Mouse (Mus musculus) heart, postnatal 10 days (tissue): ENCODE results near the gene D230025D16Rik. TPM values are rescaled to one million over a fixed set of nuclear protein-coding genes. Genes with fewer than 3 reads are reported as not detected.

Source experiments
- DNase-seq, 2 experiments: peaks; one replicate each; pipeline ENCODE4 v3.0.0; 2021
- intact Hi-C: fragments of 180-260 bp; cut with DNase I; formaldehyde crosslinking; loops from one replicate; pipeline ENCODE4 v1.15.1; 2025
- total RNA-seq, 2 experiments: library from RNA; stranded (reverse); gene quantifications; 2 replicates each; pipeline ENCODE4 v1.2.3; 2021

D230025D16Rik gene
- total RNA-seq, 2 experiments from 2014 or later: 18.2 to 19.5 TPM

DNA sequence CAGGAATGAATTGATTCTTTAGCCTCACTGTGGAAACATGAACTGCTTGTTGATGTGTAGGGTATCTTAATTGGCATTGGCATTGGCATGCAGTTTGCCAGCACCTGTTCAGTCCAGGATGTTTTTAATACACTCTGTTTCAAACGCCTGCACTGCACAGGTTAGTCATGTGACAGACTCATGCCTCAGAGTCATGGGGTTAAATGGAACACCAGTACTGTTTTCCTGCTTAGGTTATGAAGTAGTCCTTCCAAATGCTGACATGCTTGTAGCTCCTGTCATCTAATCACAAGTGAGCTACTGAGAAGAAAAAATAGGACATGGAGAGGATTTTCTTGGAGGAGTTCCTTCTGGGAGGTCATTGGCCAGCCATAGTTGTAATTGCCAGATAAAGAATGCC, 10.3 kb downstream of the D230025D16Rik start:
- no peak for DNase-seq
- intact Hi-C loops: no loop called here

DNA sequence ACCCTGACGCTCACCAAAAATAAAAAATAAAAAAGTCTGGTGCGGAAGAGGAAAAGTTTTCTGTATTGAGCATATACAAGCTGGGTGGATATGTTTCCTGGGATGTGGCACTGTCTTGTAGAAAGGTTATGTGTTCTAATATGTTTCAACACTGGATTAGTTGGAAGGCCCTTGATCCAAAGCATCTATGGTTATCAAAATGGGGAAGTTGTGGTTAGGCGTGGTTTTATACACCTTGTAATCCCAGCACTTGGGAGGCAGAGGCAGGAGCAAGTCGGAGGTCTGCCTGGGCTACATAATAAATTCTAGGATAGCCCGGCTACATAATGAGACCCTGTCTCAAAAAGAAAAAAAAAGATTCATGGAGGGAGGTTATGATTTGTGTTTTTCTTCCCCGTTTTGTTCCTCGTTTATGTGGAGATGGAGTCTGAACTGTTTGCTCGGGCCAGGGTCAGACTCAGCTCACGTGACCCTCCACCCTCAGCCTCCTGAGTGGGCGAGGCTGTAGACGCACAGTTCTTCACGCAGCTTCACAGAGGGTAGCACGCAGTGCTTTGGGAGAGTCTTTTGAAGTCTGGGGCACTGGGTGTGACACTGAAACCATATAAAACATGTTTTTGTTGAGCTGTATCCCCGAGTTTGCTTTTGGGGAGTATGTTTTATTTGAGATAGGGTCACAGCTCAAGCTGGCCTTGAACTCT, 12.6 kb downstream of the D230025D16Rik start:
- no peak for DNase-seq
- intact Hi-C loops: no loop called here

DNA sequence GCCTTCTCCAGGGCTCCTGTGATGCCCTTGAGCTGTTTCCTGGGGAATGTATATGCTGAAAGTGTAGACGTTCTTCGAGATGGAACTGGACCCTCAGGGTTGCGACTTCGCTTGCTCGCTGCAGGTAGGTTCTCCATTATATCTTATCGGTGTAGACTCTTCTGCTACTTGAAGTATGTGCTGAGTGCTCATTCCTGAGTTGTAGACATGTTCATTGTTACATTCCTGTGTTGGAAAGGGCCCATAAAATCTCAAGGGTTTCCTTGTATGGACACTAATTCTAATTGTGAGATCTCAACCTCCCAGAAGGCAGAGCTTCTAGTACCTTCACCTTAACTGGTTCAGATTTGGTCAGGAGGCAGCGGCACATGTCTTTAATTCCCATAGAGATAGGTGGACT, 16.1 kb downstream of the D230025D16Rik start:
- intact Hi-C loops: no loop called here
- DNase-seq: no peak

DNA sequence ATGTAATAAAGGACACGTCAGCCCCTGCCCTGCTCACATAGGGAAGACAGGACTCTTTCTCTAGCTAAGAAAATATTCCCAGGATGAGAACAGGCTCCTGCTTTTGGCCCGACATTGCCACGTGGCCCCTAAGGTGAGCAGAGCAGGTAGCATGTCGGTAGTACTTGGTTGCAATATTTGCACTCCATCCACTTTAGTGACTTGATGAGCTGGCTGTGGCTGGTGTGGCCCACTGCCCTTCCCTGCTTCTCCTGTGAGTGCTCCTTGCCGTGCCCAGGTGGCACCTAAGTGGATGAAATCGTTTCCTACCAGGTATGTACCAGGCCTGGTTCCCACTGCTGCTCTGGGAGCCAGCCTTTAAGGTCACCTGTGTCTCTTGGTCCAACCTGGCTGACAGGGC, 27.0 kb downstream of the D230025D16Rik start:
- intact Hi-C loops: no loop called here

DNA sequence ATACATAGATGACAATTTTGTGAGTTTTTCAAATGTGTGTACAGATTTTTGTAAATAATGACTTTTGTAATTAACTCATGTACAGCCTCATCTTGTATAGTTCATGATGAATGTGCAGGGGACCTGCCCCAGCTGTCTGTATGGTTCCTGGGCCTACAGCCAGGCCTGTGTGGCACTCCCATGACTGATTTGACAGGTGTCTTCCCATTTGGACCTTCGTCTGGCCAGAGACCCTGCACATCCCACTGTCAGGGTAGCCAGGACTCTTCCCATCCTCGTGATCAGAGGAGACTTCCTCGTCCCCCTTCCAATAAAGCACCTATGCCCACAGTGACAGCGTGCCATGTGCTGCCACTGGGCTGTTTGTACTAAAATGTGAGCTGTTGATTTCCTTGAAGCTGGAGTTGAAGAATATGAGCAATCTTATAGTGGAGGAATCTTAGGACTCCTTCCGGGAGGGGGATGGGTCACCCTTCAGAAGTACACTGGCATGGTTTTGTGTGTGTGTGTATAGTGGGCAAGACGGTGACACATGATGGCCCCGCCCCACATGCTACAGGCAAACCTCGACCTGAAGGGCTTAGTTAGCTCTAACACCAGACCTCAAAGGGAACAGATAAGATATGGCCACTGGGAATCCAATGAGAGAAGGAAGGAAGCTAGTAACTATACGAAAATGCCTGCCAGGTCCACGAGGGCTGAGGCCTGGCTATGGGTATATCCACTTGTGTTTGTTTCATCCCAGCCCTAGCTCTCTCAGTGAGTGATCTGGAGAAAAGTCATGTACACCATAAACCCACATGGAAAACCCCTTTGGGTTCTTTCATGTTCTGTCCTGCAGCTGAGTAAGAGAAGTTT, 28.0 kb downstream of the D230025D16Rik start:
- DNase-seq: no peak
- intact Hi-C loops: no loop called here

More for the DNA sequence above, 27.0 kb downstream of the D230025D16Rik start:
- no peak for DNase-seq

DNA sequence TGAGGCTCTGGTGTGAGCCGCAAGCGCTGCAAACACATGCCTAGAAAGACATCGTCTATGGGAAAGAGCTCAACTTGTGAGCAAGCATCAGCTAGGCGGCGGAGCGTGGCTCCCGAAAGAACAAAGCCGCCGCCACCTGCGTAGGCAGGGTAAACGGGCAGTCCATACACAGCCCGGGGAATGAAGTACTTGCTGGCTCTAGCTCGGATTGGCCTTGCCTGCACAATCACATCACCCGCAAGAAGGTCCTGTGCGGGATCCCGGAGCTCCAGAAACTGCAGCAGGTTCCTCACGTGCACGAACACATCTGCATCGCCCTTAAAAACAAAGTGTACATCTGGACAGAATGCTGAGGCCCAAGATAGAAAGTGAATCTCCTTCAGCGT, 28.8 kb downstream of the D230025D16Rik start:
- DNase-seq: no peak
- intact Hi-C loops: loop anchor here (1.0 kb wide), 1 partner anchor 30 kb away; no protein-coding TSS in a partner anchor

DNA sequence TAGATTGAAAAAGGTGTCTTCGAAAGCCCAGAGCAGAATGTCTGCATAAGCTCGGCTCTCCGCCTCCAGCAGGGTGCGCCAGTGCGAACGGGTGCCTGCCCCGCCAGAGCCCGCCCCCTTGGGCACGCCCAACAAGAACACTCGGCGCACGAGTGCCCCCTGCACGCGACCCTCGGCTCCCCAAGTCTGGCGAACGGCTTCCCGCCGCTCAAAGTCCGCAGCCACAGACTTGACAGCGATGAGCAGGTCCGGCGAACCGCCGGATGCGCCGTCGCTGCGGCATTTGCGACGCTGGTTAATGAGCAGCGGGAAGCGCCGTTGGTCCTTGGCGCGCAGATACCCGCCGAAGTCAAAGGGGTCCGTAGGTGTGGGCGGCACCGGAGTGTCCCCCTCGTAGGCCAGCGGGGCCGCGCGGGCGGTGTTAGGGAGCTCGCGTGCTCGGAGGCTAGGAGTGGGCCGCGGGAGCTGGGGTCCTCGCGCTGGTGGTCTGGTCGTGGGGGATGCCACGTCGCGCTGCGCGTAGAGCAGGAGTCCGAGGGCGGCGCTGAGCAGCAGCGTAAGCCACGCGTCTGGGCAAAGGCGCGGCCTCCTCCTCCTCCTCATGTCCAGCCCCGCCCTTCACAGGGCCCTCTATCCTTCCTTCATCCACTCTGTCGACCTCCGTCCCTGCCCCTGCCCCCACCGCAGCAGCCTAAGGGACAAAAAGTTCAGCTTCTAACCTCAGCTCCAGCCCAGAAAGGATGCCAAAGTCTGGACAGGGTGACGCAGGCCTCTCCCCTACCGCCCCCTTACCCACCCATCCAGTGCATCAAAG, 29.4 kb downstream of the D230025D16Rik start:
- DNase-seq: peak; percentile 92 to 95
- intact Hi-C loops: loop anchor here (1.0 kb wide), 1 partner anchor 29 kb away; no protein-coding TSS in a partner anchor

DNA sequence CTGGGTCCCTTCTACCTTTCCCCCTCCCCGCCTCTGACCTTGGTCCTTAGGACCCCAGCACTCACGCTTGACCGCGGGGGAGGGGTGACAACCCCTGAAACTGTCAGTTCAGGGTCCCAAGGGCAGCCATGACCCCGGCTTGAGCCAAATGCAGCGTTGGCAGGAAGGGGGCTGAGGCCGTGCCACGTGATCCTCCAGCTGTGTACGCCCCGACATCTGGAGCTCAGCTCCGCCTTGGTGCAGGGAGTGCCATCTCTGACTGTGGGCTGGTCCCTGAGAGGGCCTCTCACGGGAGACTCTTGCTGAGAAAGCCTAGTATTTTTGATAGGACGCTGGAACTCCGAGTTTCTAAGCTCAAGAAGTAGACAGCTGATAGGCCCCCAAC, 30.0 kb downstream of the D230025D16Rik start, which contains the start of gene B3gnt9:
Gene B3gnt9, minus strand, starts transcription at position 188 of the 385 bp plus-strand sequence.
- intact Hi-C loops: loop anchor here (1.0 kb wide), 1 partner anchor 28 kb away; no protein-coding TSS in a partner anchor

DNA sequence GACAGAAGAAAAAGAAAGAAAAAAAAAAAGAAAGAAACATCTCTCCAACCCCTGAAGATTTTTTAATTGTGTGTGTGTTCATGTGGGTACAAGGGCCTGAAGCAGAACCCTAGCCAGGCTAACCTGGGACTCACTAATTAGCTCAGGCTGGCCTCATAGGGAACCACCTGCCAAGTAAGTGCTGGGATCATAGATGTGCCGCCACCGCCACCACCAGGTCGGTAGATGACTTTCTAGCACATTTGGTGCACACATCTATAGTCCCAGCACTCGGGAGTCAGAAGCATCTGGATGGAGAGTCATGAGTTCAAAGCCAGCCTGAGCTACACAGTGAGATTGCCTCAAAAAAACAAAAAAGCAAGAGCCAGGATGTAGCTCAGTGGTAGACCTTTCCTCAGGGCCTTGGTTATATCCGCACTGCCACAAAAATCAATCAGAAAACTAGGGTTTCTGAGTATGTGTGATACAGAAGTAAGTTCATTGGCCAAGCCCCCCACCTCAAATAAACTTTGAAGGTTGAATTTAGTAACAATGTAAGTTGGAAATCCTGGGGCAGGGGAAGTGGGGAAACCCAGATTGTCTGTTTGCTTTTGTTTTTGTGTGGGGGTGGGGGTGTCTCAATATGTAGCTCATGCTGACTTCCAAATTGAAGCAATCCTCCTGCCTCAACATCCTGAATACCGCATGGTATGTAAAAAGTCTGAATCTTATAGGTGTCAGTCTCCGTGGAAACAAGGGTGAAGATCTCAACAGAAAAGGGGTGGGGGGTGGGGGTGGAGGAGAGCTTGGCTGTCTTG, 32.6 kb downstream of the D230025D16Rik start:
- intact Hi-C loops: no loop called here
- DNase-seq: no peak

More for the DNA sequence above, 30.0 kb downstream of the D230025D16Rik start, which contains the start of gene B3gnt9:
- peak; percentile 84 to 85 for DNase-seq

DNA sequence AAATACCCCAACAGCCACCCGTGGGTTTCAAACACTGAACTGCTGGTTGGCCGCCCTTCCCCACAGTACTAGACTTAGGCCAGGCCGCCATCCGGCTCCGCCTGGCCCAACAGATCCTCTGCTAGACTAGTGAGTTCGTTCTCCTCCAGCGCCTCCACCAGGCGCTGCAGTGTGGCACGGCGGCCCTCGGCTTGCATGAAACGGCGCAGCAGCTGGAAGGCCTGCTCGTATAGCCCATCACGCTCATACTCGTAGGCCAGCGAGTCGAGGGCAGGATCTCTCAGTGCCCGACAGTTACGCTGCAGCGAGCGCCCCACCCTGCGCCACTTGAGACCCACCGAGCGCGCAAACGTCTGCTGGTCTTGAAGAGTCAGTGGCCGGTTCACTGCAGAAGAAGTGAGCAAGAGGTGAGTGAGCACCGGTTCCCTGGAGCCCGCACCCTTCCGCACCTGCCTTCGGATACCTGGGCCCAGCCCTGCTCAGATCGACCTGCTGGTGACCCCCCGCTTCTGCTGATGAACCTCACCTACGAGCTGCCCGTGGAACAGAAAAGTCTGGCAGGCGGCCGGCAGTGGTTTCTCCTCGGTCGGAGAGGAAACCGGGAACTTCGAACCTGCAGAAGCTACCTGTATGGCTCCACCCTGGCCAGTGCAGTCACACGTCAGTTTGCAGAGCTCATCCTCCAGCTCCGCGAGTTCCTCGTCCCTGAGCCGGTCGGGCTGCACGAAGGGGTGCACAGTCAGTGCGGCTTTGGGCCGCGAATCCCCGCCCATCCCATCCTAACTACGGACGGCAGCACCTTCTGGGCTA, 34.2 kb downstream of the D230025D16Rik start:
- intact Hi-C loops: no loop called here
- DNase-seq: peak in 1 of 2 experiments; percentile 33

DNA sequence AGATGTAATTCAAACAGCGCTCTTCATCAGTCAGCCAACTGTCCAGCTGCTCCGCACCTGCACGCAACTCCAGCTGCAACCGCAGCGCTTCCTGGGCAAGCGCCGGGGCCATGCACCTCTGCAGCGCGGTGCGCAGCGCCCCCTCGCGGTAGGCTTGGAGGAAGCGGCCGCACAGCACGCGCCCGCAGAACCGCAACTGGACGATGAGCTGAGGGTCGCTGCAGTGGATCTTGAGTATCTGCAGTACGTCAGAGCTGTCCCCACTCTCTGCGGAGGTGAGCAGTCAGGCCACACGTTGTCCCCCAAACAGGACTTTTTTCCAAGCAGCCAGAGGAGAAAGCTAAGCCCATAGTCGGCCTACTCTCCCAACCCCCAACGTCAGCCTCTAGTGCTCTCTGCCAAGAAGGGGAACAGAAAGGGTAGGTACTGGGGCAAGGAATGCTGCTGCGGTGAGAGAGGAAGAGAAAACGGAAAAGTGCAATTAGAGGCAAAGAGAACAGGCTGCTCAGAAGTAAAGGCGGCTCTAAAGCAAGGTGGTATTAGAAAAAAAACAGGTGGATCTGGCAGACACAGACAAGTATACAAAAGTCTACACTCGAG, 34.9 kb downstream of the D230025D16Rik start:
- intact Hi-C loops: no loop called here
- peak; percentile 78 to 86 for DNase-seq

DNA sequence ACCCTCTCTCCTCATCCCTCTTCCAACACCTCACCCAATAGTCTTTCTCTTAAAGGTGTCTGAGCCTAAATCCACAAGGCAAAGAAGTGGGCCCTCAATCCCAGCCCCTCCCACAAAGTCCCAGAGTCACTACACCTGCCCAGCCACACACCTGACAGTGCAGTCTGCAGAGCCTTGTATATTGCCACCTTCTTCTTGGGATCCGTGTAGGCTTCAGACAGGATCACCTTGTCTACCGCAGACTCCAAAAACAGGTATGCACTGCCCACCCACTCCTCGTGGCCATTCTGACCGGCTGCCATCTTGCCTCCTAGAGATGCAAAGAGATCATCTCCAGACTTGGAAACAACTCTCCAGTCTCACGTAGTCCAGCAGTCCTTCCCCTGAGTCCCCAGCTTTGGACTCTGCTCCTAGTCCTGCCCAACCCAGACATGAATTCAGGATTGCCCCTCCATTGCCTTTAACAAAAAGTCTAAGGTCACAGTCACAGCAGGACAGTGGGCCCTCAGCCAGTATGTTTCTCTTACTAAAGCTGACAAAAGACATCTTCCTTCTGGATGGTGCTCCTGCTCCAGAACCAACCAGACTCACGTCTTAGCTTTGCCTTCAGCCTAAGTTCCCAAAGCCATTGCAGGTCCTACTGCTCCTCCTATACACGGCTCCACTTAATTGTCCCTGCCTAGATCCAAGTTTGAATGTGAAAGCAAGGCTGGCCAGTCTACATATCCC, 35.6 kb downstream of the D230025D16Rik start:
- intact Hi-C loops: no loop called here

DNA sequence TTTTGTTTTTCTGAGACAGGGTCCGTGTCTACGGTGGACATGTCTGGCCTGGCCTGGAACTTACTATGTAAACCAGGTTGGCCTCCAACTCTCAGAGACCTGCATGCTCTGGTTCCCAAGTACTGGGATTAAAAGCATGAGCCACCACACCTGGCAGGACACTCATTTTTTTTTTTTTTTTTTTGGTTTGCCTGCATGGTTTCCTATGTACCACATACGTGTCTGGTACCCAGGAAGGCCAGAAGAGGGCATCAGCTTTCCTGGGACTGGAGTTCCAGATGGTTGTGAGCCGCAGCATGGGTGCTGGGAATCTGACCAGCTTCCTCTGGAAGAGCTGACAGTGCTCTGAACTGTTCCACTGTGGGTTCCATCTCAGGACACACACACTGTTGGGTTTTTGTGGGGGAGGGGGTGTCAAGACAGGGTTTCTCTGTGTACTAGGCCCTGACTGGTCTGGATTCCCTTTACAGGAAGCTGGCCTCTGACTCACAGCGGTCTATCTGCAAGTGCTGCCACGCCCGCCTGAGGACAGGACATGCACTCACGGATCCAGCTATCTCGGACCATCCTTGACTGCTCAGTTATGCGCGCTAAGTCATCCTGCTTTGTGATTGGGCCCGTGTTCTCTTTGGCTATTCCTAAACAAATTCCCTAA, 36.5 kb downstream of the D230025D16Rik start:
- DNase-seq: no peak
- intact Hi-C loops: no loop called here

More for the DNA sequence above, 35.6 kb downstream of the D230025D16Rik start:
- no peak for DNase-seq

DNA sequence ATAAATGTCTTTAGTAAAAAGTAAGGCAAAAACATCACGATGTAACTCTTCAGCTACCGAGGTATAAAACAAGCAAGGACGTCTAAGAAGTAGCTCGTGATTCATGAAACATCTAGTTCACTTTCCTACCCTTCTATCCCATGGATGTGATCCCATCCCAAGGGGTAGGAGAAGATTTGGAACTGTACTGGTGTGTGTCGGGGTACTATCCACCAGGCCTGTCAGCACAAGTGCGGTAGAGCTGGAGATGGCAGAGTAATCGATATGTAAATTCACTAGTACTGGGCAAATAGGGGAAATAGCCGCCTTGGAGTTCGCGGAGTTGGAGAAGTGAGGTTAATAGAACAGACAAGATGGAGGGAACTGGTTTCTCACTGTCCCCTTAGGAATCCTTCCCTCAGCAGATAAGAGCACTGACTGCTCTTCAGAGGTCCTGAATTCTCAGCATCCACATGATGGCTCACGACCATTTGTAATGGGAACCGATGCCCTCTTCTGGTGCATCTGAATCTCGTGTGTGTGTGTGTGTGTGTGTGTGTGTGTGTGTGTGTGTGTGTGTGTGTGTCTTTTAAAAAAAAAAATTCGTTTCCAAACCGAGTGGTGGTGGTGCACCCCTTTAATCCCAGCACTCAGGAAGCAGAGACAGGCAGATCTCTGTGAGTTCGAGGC, 38.4 kb downstream of the D230025D16Rik start:
- intact Hi-C loops: no loop called here
- no peak for DNase-seq

DNA sequence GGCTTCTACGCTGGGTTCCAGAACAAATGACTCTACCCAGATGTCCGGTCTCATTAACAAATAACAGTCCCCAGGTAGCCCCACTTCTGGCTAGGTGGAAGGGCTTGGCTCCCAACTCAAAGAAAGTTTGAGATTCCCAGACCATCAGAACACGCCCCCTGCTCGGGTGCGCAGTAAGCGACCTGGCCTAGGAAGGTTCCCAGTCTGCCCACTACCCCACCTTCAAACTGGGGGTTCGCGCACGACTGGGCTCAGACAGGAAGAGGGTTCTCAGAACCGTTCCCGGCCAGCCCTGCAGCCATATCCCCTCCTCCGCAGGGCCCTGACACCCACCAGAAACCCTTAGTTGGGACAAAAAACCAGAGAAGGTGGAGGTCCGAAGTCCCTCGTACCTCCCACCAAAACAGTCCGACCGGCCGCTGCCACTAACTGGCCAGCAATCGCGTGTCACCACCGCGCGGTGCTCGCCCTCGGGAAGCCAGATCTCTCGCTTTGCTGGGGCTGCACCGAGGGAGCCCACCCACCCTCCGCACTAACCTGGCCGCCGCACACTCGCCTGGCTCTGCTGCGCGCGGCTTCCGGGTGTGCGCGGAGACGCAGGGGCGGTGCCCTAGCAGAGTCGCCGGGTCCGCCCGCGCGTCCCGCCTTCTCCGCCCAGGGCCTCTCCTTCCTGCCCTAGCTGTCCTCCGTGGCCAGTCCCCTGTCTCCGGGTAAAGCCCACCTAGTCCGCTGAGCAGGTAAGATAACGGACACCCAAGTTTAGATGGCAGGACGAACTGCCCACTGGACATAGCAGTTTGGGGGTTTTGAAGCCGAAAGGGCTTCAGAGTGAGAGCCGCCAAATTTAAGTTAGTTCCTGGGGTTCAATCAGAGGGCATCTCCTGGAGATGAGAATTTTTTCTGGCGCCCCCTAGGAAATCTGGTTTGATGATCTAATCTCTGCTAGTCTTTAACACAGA, 39.4 kb downstream of the D230025D16Rik start, which contains the start of the genes Tradd and Fbxl8:
Gene Tradd, minus strand, starts transcription at position 586 of the 959 bp plus-strand sequence.
Gene Fbxl8, plus strand, starts transcription at position 625 of the 959 bp plus-strand sequence.
- intact Hi-C loops: no loop called here
- DNase-seq: peak; percentile 81
